Mouse (Mus musculus): ENCODE measurements around the gene Nf2.

- TF ChIP-seq CTCF (IDR thresholded peaks at IDR 0.05; ENCODE audit: low read depth): no peak
- TF ChIP-seq EP300 (optimal IDR thresholded peaks at IDR 0.05): no peak
These were observed 77.6 kb downstream of the Nf2 start for GRCm38 (mm10) chr11:4771756-4772155.

All from stomach, postnatal 0 days (tissue).